Mouse (Mus musculus) ES-E14 (cell line): ENCODE results near the gene Rgr. TPM values are rescaled to one million over a fixed set of nuclear protein-coding genes. Genes with fewer than 3 reads are reported as not detected.
A peak's percentile ranks its signal among the peaks of the same experiment; 100 is the strongest.

ENCODE experiments used
- DNase-seq: peaks from one replicate; pipeline ENCODE4 v3.0.0-alpha.2; 2013; ENCODE audit warnings: low read depth, low spot score
- H3K27ac ChIP-seq: 2 replicates; pipeline ENCODE4 v1.5.1; 2012; ENCODE audit warnings: low read depth, mild to moderate bottlenecking, low read length, moderate library complexity, mixed read lengths; ENCODE audit not compliant: poor library complexity, insufficient read depth, severe bottlenecking
- H3K36me3 ChIP-seq: 2 replicates; pipeline ENCODE4 v1.6.1; 2012; ENCODE audit warnings: mild to moderate bottlenecking, low read length, moderate library complexity, mixed read lengths; ENCODE audit not compliant: control insufficient read depth, poor library complexity, insufficient read depth, severe bottlenecking
- H3K4me1 ChIP-seq, 2 experiments: fragments of 150-350 bp in 1 of 2; sonication (generic) in 1 of 2; 2 replicates each; pipeline ENCODE4 v1.6.1; 2012; ENCODE audit warnings: low read length in 2 of 2, mild to moderate bottlenecking in 1 of 2, mixed read lengths in 1 of 2; ENCODE audit not compliant: control insufficient read depth in 2 of 2, insufficient read depth in 2 of 2, poor library complexity in 1 of 2
- H3K4me3 ChIP-seq, 2 experiments: fragments of 150-350 bp in 1 of 2; sonication (generic) in 1 of 2; 2 replicates each; pipeline ENCODE4 v1.5.1; 2012; ENCODE audit warnings: low read length in 2 of 2, low read depth in 1 of 2, mild to moderate bottlenecking in 1 of 2, mixed read lengths in 1 of 2; ENCODE audit not compliant: insufficient read depth in 1 of 2, poor library complexity in 1 of 2, severe bottlenecking in 1 of 2
- H3K9ac ChIP-seq: 2 replicates; pipeline ENCODE4 v1.6.1; 2012; ENCODE audit warnings: low read depth, mild to moderate bottlenecking, low read length, mixed read lengths; ENCODE audit not compliant: poor library complexity, insufficient read depth, severe bottlenecking
- H3K9me3 ChIP-seq: fragments of 150-350 bp; sonication (generic); 2 replicates; pipeline ENCODE4 v1.6.1; 2012; ENCODE audit warnings: low read depth, mild to moderate bottlenecking, low read length; ENCODE audit not compliant: control insufficient read depth, insufficient read depth
- CHD2 ChIP-seq: IDR thresholded peaks from 2 replicates; pipeline ENCODE4 v1.6.1; 2014; ENCODE audit warnings: mild to moderate bottlenecking, low read depth, low read length, inconsistent platforms
- HCFC1 ChIP-seq: IDR thresholded peaks from 2 replicates; pipeline ENCODE4 v1.6.1; 2012; ENCODE audit warnings: low read length, inconsistent platforms, borderline replicate concordance; ENCODE audit not compliant: insufficient read depth
- MAFK ChIP-seq: IDR thresholded peaks from 2 replicates; pipeline ENCODE4 v1.6.1; 2014; ENCODE audit warnings: mild to moderate bottlenecking, low read depth, low read length, inconsistent platforms; ENCODE audit not compliant: insufficient read depth
- ZC3H11A ChIP-seq: IDR thresholded peaks from 2 replicates; pipeline ENCODE4 v1.6.1; 2012; ENCODE audit warnings: low read depth, mild to moderate bottlenecking, inconsistent platforms, low read length, borderline replicate concordance
- ZNF384 ChIP-seq: IDR thresholded peaks from 2 replicates; pipeline ENCODE4 v1.6.1; 2012; ENCODE audit warnings: low read depth, low read length, inconsistent platforms
- in situ Hi-C, 2 experiments: fragments of 600-800 bp; cut with MboI; formaldehyde crosslinking; loops; one replicate each; pipeline ENCODE4 v1.15.1; 2025; ENCODE audit warnings: low sequenced_read_pairs in 2 of 2, inconsistent platforms in 1 of 2; ENCODE audit not compliant: unreplicated experiment in 2 of 2
- total RNA-seq: library from RNA; depleted of rRNA; stranded (reverse); fragments of 300-350 nt; gene quantifications from 2 replicates; pipeline ENCODE4 v1.2.3, GENCODE M21; 2012

Gene Rgr
- total RNA-seq, 1 experiment = not detected

DNA sequence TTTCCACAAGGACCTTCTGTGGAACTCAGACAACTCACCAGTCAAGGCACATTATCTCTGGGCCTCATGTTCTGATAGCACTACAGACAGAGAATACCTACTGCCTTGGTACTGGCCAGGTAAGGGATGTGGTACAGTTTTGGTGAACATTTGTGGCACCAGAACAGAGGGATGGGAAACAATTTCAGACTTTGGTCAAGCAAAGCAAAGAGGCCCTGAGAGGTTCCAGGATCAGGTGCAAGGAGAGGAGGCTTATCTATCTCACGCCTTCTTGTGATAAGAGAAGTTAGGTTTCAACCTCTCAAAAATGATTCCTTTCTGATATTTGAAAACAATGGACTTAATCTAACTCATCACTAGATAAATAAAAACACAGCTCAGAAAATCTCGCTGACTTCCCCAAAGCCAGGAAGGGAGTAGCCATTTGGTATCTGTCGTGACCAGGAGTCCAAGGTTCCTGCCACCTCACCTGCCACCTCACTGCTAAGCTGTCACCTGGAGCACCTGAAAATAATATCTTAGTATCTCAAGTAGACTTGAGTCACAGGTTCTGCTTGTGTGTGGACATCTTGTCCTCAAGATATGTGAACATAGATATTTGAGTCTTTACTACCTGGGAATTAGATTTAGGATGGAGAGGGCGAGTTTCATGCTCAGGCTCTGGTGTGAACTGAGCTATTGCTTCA, 21.4 kb downstream of the Rgr start:
- Histone ChIP-seq H3K27ac (no peak overlapping the region), H3K9ac (no peak overlapping the region), H3K4me3 (no peak overlapping the region), H3K9me3 (no peaks in the 10 kb centered on the region), H3K36me3 (no peaks in the 10 kb centered on the region), H3K4me1 (no peaks in the 10 kb centered on the region)
- in situ Hi-C loops = no loop called here
- TF ChIP-seq HCFC1 (no peak), ZNF384 (no peak), ZC3H11A (no peak), MAFK (no peak), CHD2 (no peak)
- DNase-seq = no peak

DNA sequence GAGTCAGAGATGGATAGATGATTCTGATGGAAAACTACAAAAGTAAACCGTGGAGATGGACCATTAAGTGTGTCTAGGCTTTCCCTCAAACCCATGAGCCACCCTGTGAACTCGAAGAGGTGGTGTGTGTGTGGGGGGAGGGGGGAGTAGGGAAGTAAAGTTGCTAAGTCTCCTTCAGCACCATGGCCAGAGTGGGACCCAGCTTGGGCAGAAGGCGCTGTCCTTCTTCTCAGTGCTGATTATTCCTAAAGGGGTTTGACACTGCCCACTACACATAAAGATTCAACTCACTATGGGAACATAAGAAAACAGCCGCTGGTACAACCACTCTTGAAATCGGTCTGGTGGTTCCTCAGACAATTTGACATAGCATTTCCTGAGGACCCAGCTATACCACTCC, 32.9 kb downstream of the Rgr start:
- H3K9ac ChIP-seq = no peak overlapping the region
- in situ Hi-C loops = no loop called here
- no peaks in the 10 kb centered on the region for H3K9me3 ChIP-seq
- H3K4me1 ChIP-seq = no peaks in the 10 kb centered on the region
- H3K27ac ChIP-seq = no peak overlapping the region
- TF ChIP-seq CHD2 (no peak), ZNF384 (no peak), MAFK (no peak), HCFC1 (no peak), ZC3H11A (no peak)
- no peak overlapping the region for H3K4me3 ChIP-seq
- DNase-seq = peak; percentile 22
- no peaks in the 10 kb centered on the region for H3K36me3 ChIP-seq

DNA sequence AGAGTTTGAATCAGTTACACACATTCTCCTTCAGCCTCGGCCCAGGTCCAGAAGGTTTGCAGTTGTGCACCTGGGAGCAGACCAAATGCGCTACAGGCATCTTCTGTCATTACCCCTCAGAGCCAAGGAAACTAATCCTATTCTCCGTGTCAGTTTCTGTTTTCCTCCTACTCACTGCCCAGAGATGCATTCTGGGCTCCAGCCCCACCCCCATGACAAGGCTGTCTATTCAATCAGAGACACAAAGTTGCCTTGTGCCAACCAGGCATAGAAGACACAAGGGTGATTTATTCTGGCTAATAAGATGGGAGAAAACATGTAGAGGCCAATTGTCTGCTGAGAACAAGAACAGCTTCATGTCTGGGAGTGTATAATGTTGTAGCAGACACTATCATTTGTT, 35.1 kb downstream of the Rgr start:
- no peak for TF ChIP-seq ZC3H11A
- TF ChIP-seq CHD2 = no peak
- no peak for TF ChIP-seq HCFC1
- DNase-seq = no peak
- Histone ChIP-seq H3K27ac (no peak overlapping the region), H3K9me3 (no peaks in the 10 kb centered on the region), H3K9ac (no peak overlapping the region), H3K4me3 (no peak overlapping the region), H3K36me3 (no peaks in the 10 kb centered on the region), H3K4me1 (no peaks in the 10 kb centered on the region)
- in situ Hi-C loops = no loop called here

DNA sequence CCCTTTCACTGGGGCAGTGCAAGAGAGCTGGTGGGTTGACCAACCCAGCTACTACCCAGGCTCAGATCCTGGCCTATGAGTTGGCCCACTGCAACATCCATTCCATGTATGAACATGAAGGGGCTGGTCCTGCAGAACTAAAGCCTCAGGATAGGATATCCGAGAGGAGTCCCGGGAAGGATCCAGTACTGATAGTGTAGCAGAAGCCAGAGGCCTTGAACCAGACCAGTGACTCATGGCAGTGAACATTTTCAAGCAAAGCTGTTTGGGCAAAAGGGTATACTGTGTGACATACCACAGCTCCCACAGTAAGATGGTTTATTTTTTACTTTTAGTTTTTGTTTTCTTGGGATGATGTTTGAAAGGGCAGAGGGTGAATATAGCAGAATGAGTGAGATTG, 39.1 kb downstream of the Rgr start:
- Histone ChIP-seq H3K9ac (no peak overlapping the region), H3K36me3 (no peaks in the 10 kb centered on the region), H3K27ac (no peak overlapping the region), H3K4me3 (no peak overlapping the region), H3K4me1 (no peaks in the 10 kb centered on the region), H3K9me3 (no peaks in the 10 kb centered on the region)
- no peak for DNase-seq
- in situ Hi-C loops = no loop called here
- no peak for TF ChIP-seq CHD2
- TF ChIP-seq HCFC1 = no peak
- no peak for TF ChIP-seq ZC3H11A
- no peak for TF ChIP-seq MAFK
- TF ChIP-seq ZNF384 = no peak

DNA sequence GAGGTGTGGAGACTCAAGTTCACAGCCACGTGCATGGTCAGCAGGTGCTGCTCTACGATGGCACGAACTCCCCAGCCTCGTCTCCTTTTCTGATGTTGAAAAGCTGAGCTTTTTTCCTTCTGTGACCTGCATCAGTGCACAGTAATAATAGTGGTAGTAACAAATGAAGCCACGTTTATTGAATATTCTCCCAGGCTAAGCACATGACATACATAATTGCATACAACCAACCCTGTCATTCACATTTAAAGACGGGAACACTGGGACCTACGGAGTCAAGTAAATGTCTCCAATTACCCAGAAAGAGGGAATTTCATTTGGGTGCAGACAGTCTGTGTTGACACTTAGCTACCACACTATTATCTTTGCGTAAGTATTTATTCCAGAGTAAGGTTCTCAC, 42.3 kb downstream of the Rgr start:
- no peak for DNase-seq

More for the DNA sequence above, 42.3 kb downstream of the Rgr start:
- Histone ChIP-seq H3K9me3 (no peaks in the 10 kb centered on the region), H3K36me3 (no peaks in the 10 kb centered on the region), H3K9ac (no peak overlapping the region), H3K4me1 (no peaks in the 10 kb centered on the region), H3K4me3 (no peak overlapping the region), H3K27ac (no peak overlapping the region)
- in situ Hi-C loops = no loop called here
- TF ChIP-seq CHD2 = no peak
- no peak for TF ChIP-seq MAFK
- no peak for TF ChIP-seq HCFC1
- TF ChIP-seq ZC3H11A = no peak
- TF ChIP-seq ZNF384 = no peak
